Mouse (Mus musculus) ovary, adult 18-20 months (tissue): ENCODE measurements around the gene Prkcb.
A peak's percentile ranks its signal among the peaks of the same experiment; 100 is the strongest.

Experiments used
- DNase-seq: peaks from one replicate; pipeline ENCODE4 v3.0.0; 2022; ENCODE audit warnings: low spot score, mixed read lengths

Prkcb gene

GRCm38 (mm10) chr7:122670873-122671641 is 382.5 kb downstream of the Prkcb start:
- peak; percentile 77 for DNase-seq

GRCm38 (mm10) chr7:122672981-122673380 is 384.4 kb downstream of the Prkcb start:
- no peak for DNase-seq

GRCm38 (mm10) chr7:122675207-122675606 is 386.7 kb downstream of the Prkcb start:
- DNase-seq = no peak
